Mouse (Mus musculus) neural tube, embryonic 15.5 days (tissue): ENCODE data around the gene Igsf9b. TPM values are rescaled to one million over a fixed set of nuclear protein-coding genes. Genes with fewer than 3 reads are reported as not detected.

Experiments used
- ATAC-seq: fragments of 200-750 bp; cut with Nextera tagmentation; 2 replicates; pipeline ENCODE4 v1.8.0; 2017; ENCODE audit warnings: mild to moderate bottlenecking, moderate TSS enrichment, moderate library complexity; ENCODE audit not compliant: low FRiP score
- H3K27ac ChIP-seq: fragments of 300-500 bp; sonication (generic); replicated peaks from 2 replicates; pipeline ENCODE4 v1.5.1; 2015; ENCODE audit warnings: mild to moderate bottlenecking, inconsistent platforms
- H3K27me3 ChIP-seq: fragments of 300-500 bp; sonication (generic); replicated peaks from 2 replicates; pipeline ENCODE4 v1.6.1; 2015; ENCODE audit warnings: inconsistent platforms
- H3K36me3 ChIP-seq: fragments of 300-500 bp; sonication (generic); 2 replicates; pipeline ENCODE4 v1.6.1; 2015; ENCODE audit warnings: inconsistent platforms
- H3K4me1 ChIP-seq: fragments of 300-500 bp; sonication (generic); 2 replicates; pipeline ENCODE4 v1.6.1; 2015; ENCODE audit warnings: inconsistent platforms
- H3K4me2 ChIP-seq: fragments of 300-500 bp; sonication (generic); 2 replicates; pipeline ENCODE4 v1.6.1; 2015; ENCODE audit warnings: inconsistent platforms, mild to moderate bottlenecking, moderate library complexity
- H3K4me3 ChIP-seq: fragments of 300-500 bp; sonication (generic); replicated peaks from 2 replicates; pipeline ENCODE4 v1.5.1; 2015; ENCODE audit warnings: mild to moderate bottlenecking, inconsistent platforms
- H3K9ac ChIP-seq: fragments of 300-500 bp; sonication (generic); replicated peaks from 2 replicates; pipeline ENCODE4 v1.6.1; 2015; ENCODE audit warnings: mild to moderate bottlenecking, inconsistent platforms
- H3K9me3 ChIP-seq: fragments of 300-500 bp; sonication (generic); replicated peaks from 2 replicates; pipeline ENCODE4 v1.6.1; 2016; ENCODE audit warnings: inconsistent platforms
- WGBS: fragments of 180-500 bp; shearing (Covaris S2); methylation state at CpG from one replicate; pipeline ENCODE4 v1.1.7; 2015; ENCODE audit warnings: mixed read lengths; 5-methylcytosine and 5-hydroxymethylcytosine counted together
- polyA plus RNA-seq: library from polyadenylated mRNA; unstranded; fragments of >200 nt; fragmentation: Nextera tagmentation; extraction: Ambion mirVana; gene quantifications from 2 replicates; pipeline ENCODE4 v1.2.1, GENCODE M21; 2015

The Igsf9b gene
- polyA plus RNA-seq, 1 experiment from 2014 or later: 23.2 TPM

DNA sequence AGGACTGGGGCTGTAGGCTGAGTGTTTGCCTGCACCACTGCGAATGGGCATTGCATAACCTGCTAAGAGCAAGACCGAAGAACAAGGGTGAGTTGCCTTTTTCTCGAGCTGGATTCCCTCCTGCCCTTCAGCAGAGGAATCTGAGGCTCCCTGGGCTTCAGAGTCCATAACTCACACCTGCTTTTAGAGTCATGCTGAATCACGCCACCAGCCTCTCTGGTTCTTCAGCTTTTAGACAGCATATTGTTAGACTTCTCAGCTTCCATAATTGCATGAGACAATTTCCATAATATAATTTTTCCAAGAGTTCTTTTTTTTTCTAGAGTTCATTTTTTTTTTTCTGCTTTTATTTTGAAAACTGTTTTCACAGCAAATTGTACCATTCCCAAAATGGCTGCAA is 4.6 kb upstream of the Igsf9b start:
- Histone ChIP-seq H3K4me1 (peaks cover 20% of the 10 kb centered on the region), H3K27ac (no peak overlapping the region), H3K27me3 (peaks cover 20% of the 10 kb centered on the region), H3K4me3 (no peak overlapping the region), H3K36me3 (no peaks in the 10 kb centered on the region), H3K9ac (no peak overlapping the region), H3K4me2 (no peak overlapping the region), H3K9me3 (no peaks in the 10 kb centered on the region)
- WGBS: 74% methylated on average over 4 of the region's 4 CpGs
- no peak for ATAC-seq

DNA sequence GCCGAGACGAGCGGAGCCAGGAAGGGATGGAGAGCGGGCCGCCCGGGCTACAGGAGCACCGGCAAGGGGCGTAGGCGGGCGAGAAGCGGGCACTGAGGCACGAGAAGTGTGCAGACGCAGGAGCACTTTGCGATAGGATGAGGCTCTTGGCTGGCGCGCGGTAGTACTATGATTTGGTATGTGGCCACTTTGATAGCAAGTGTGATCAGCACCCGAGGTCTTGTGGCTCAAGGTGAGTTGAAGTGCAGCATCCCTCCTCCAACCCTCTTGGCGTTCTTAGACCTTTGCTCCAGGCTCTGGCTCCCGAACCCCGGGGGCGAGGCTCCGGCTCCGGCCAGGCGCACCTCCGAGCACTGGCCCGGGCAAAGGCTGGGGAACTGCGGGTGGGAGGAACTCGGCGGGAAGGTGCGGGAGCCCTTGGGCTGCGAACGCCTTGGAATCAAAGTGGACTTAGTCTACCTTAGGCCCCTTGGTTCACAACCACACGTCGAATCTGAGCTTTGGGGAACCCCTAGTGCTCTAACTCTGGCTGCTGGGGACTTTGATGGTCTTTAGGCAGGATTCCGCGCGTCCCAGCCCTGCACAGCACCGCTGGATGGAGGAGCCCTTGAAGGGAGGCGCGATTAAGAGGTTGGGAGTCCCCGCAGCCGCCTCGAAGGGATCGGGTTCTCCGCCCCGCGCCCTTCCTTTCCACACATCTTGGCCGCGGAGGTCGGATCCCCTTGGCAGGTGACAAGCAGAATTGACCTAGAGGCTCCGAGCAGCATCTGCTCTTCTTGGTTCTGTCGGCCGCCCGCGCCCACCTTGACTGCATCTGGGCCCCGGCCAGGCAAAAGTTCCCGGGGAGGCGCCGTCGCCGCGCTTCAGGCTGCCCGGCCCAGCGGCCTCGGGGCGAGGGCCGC is 533 bp downstream of the Igsf9b start:
- H3K27ac ChIP-seq: peak overlapping the region; percentile 91
- peak overlapping the region; percentile 86 for H3K4me3 ChIP-seq
- H3K36me3 ChIP-seq: no peaks in the 10 kb centered on the region
- no peaks in the 10 kb centered on the region for H3K9me3 ChIP-seq
- ATAC-seq: peak; percentile 28
- H3K9ac ChIP-seq: peak overlapping the region; percentile 75
- peaks cover 15% of the 10 kb centered on the region for H3K27me3 ChIP-seq
- WGBS: under 1% methylated on average over 68 of the region's 68 CpGs
- H3K4me2 ChIP-seq: peak overlapping the region; percentile 92
- H3K4me1 ChIP-seq: peaks cover 56% of the 10 kb centered on the region

DNA sequence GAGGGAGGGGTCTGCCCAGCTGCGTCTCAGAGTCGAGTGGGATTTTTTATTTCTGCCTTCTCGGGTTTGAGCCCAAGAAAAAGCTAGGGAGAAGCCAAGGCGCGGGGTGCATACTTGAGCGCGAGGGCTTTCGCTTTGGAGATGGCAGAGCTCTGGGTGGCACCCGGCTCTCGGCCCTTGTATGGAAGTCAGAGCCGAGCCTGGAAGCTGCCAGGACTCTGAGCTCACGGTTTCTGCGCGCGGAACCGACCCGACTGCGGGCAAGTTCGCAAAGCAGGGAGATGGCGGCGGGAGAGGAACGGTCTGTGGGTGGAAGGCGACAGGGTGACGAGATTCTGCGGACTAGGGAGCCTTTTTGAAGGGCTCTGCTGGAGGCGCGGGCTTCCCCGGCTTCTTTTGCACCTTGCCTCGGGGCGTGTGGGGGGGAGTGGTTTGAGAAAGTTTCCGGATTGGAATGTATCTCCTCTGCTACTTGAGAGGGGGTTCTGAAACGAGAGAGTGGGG is 1.2 kb downstream of the Igsf9b start:
- Histone ChIP-seq H3K4me3 (peak overlapping the region; percentile 86), H3K4me2 (peak overlapping the region; percentile 92), H3K36me3 (no peaks in the 10 kb centered on the region), H3K9me3 (no peaks in the 10 kb centered on the region), H3K27ac (peak overlapping the region; percentile 91), H3K27me3 (peaks cover 14% of the 10 kb centered on the region; the same call in 1 of the 2 replicates), H3K9ac (peak overlapping the region; percentile 75), H3K4me1 (peaks cover 62% of the 10 kb centered on the region)
- under 1% methylated on average over 32 of the region's 32 CpGs for WGBS
- no peak for ATAC-seq

DNA sequence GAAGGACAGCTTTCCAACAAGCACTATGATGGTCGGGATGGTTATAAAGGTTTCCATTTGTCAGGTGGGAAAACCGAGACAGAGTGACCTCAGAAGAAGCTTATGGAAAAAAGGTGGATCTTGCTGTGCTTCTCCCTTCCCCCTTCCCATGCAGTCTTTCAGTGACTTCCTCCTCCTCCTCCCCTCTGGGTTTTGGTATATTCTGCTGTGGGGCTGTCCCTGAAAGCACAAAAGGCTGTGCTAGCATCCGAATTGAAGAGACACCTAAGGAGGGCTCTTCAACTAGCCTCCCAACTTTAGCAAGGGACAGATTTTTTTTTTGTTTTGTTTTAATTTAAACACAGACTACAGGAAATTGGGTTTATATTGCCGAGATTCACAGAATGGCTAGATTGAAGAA is 1.7 kb downstream of the Igsf9b start:
- Histone ChIP-seq H3K27ac (peak overlapping the region; percentile 91; the same call in 1 of the 2 replicates), H3K27me3 (peaks cover 9% of the 10 kb centered on the region; the same call in 1 of the 2 replicates), H3K4me1 (peaks cover 66% of the 10 kb centered on the region), H3K4me2 (peak overlapping the region; percentile 92), H3K9me3 (no peaks in the 10 kb centered on the region), H3K36me3 (no peaks in the 10 kb centered on the region), H3K4me3 (peak overlapping the region; percentile 86), H3K9ac (peak overlapping the region; percentile 75; the same call in 1 of the 2 replicates)
- no peak for ATAC-seq
- WGBS: 10% methylated on average over 4 of the region's 4 CpGs

DNA sequence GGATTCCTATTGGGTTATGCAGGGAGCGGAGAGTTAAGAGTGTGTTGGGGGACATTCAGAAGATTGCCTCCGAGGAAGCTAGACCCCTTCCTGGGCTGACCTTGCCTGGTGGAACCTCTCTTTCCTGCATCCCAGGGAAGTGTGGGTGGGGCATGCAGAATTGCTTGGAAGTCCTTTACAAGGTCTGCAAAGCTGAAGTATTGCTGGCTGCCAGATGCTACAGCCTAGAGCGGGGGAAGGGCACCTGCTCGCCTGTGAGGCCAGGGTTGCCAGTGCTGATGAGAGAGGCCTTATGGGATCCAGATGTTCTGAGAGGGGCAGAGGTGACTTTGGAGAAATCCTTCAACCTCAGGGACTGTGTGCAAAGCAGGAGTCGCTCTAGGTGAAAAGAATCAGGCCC is 2.5 kb downstream of the Igsf9b start:
- Histone ChIP-seq H3K4me1 (peaks cover 73% of the 10 kb centered on the region), H3K36me3 (no peaks in the 10 kb centered on the region), H3K27ac (no peak overlapping the region), H3K9me3 (no peaks in the 10 kb centered on the region), H3K4me2 (peak overlapping the region; percentile 92), H3K4me3 (peak overlapping the region; percentile 86), H3K9ac (no peak overlapping the region; the same call in 1 of the 2 replicates), H3K27me3 (0 out of 2 replicates have a peak, but pooled peaks cover 8% of the 10 kb centered on the region)
- no peak for ATAC-seq
- WGBS: 50% methylated on average over 5 of the region's 5 CpGs

DNA sequence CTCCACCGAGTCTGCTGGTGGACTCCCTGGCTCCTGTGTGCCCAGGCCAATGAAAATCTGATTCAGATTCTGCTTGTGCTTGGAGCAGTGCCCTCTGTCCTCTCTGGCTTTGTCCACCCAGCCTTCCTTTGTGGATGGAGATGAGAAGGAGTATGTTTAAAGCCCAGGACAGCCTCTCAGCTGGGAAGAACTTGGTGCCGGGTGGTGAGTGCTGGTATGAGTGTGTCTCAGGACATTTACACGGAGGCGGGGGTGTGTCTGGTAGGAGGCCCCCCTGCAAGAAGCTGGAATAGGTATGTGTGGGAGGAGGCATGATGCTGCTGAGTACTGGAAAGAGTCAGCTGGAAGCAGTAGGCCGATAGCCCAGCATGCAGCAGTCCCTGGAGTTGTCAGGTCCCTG is 3.3 kb downstream of the Igsf9b start:
- peaks cover 81% of the 10 kb centered on the region for H3K4me1 ChIP-seq
- no peak overlapping the region for H3K9ac ChIP-seq
- 69% methylated on average over 5 of the region's 5 CpGs for WGBS
- H3K4me2 ChIP-seq: peak overlapping the region; percentile 92
- no peaks in the 10 kb centered on the region for H3K9me3 ChIP-seq
- no peaks in the 10 kb centered on the region for H3K36me3 ChIP-seq
- 0 out of 2 replicates have a peak, but pooled peaks cover 8% of the 10 kb centered on the region for H3K27me3 ChIP-seq
- H3K4me3 ChIP-seq: no peak overlapping the region; the same call in 1 of the 2 replicates
- no peak for ATAC-seq
- no peak overlapping the region for H3K27ac ChIP-seq

DNA sequence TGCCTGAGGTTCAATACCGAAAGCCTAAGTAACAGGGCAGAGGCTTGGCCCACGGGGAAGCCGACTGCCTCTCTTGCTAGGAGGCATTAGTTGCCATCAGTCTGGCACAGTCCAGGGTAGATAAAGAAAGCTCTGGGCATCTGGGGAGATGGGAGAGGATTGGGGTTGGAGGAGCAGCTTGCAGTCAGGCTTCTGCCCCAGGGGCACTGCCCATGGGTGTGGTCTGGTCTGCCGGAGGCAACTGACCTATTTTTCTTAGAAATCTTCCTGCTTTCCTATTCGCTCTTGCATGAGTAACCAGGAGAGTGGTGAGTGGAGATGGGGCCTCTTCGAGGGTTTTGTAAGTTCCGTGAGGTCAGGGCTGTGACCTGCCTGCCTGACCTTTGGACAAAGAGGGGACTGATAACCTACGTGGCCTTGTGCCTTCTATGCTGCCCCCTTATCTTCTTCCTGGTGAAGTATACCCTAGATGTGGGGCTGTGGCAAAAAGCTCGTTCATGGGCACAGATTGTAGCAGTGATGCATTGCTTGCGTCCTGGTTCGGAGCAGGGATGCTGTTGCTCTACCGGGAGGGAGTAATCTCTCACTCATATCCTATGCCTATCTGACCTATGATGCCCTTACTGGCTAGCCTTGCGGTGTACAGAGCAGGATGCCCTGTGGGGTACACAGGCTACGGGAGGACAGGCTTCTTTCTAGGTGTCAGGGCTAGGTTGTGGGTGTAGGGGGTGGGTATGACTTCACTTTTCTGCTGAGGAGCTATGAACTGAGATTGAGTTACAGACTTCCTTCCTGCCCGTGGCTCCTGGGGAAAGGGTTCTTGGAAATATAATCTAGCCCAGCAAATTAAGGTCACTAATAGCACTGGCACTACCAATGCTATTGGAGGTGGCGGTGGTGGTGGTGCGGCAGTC is 4.8 kb downstream of the Igsf9b start:
- Histone ChIP-seq H3K9ac (no peak overlapping the region), H3K9me3 (no peaks in the 10 kb centered on the region)

DNA sequence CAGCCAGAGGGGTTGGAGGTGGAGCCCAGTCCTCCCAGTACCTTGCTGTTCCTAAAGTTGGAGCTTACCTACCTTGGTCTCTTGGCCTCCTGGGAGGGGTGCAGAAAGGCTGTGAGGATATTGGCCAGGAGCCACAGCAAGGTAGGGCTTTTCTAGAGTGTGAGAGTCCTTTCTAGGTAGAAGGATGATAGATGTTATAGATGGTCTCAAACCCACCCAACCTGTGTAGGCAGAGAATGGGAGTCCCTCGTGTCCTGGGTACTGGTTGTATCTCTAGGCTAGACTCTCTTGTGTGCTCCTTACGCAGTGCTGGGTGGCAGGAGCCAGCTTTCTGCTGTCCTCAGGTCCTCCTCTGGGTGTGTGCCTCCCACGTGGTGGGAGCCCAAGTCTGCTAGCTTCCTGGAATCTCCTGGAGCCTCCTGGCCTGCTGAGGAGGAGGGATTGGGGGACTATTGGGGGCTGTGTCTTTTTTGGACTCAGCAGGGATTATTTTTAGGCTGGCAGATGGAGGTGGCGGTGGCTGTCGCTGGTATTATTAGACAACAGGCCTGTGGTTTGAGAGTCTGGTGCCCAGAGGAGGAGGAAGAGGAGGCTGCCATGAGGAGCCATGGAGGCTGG is 5.6 kb downstream of the Igsf9b start:
- 72% methylated on average over 5 of the region's 5 CpGs for WGBS
- no peaks in the 10 kb centered on the region for H3K36me3 ChIP-seq
- no peak overlapping the region for H3K4me3 ChIP-seq
- H3K9me3 ChIP-seq: no peaks in the 10 kb centered on the region
- 0 out of 2 replicates have a peak, but pooled peaks cover 8% of the 10 kb centered on the region for H3K27me3 ChIP-seq
- H3K4me2 ChIP-seq: no peak overlapping the region
- no peak overlapping the region for H3K27ac ChIP-seq
- no peak for ATAC-seq
- H3K4me1 ChIP-seq: peaks cover 88% of the 10 kb centered on the region
- H3K9ac ChIP-seq: no peak overlapping the region

More for the DNA sequence above, 4.8 kb downstream of the Igsf9b start:
- no peak for ATAC-seq
- Histone ChIP-seq H3K4me1 (peaks cover 86% of the 10 kb centered on the region), H3K27ac (no peak overlapping the region), H3K36me3 (no peaks in the 10 kb centered on the region), H3K4me3 (no peak overlapping the region), H3K4me2 (peak overlapping the region; percentile 15), H3K27me3 (0 out of 2 replicates have a peak, but pooled peaks cover 8% of the 10 kb centered on the region)
- 67% methylated on average over 17 of the region's 17 CpGs for WGBS

DNA sequence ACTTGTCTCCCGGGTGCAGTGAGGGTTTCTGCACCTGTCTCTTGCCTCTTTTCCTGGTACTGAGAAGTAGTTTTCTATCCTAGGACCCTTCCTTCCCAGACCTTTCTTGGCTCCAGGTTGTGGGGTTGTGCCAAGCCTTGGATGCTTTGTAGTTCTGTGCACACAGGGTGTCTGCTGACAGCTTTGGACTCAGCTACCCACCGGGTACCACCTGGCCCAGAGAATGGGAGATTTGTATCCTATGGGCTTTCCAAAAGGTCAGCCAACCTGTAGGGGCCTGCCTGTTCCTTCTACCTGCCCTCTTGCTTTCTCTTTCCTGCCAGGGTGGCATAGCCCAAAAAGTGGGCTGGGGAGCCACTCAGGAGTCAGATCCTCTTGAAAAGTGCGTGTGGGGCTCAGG is 6.5 kb downstream of the Igsf9b start:
- WGBS: 73% methylated on average over 3 of the region's 3 CpGs
- no peak overlapping the region for H3K4me3 ChIP-seq
- H3K9me3 ChIP-seq: no peaks in the 10 kb centered on the region
- H3K27ac ChIP-seq: no peak overlapping the region
- H3K4me1 ChIP-seq: peaks cover 84% of the 10 kb centered on the region
- H3K4me2 ChIP-seq: no peak overlapping the region
- H3K36me3 ChIP-seq: no peaks in the 10 kb centered on the region
- no peak for ATAC-seq
- H3K27me3 ChIP-seq: 0 out of 2 replicates have a peak, but pooled peaks cover 8% of the 10 kb centered on the region
- no peak overlapping the region for H3K9ac ChIP-seq

DNA sequence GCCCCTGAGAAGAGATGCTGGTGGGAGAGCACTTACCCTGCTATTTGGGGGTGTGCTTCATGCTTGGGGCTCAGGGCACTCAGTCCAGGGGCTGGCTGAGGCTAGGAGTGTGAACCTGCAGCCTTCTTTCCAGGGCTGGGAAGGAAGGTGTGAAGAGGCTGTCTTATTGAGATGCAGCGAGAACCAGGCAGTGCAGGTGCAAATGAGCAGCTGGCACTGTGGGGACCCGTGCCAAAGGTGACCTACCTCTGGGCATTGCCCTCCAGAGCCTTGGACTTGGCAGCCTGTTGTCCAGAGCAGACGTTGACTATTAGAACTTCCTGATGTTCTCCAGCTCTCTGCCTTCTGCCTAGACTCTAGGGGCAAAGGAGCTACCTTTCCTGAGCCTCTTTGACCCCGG is 7.6 kb downstream of the Igsf9b start:
- Histone ChIP-seq H3K4me3 (no peak overlapping the region), H3K27ac (peak overlapping the region; percentile 83), H3K4me1 (peaks cover 72% of the 10 kb centered on the region), H3K9me3 (no peaks in the 10 kb centered on the region), H3K36me3 (no peaks in the 10 kb centered on the region), H3K27me3 (0 out of 2 replicates have a peak, but pooled peaks cover 3% of the 10 kb centered on the region), H3K9ac (0 out of 2 replicates have a peak overlapping the region, but pooled peaks have one; percentile 17), H3K4me2 (peak overlapping the region; percentile 25; the same call in 1 of the 2 replicates)
- WGBS: 42% methylated on average over 4 of the region's 4 CpGs
- no peak for ATAC-seq

DNA sequence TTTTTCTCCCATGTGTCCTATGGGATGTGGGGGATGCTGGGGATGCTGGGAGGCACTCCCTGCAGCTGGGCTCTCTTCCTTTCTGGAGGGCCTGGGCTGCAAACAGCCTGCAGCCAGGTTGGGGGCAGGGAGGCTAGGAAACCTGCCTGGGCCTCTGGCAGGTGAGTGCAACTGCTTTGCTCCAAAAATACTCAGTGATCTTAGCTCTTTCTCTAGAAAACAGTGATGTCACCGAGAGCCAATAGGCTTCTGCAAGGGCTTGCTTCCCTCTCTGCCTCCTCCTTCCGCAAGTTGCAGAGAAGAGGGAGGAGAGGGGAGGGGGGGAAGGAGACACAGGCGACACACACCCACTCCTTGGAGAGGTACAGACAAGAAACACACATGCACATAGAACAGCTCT is 8.3 kb downstream of the Igsf9b start:
- no peaks in the 10 kb centered on the region for H3K9me3 ChIP-seq
- 6% methylated on average over 2 of the region's 3 CpGs for WGBS
- no peak overlapping the region for H3K4me3 ChIP-seq
- peak overlapping the region; percentile 83 for H3K27ac ChIP-seq
- ATAC-seq: peak; percentile 81
- H3K4me2 ChIP-seq: peak overlapping the region; percentile 25
- H3K36me3 ChIP-seq: 0 out of 2 replicates have a peak, but pooled peaks cover 2% of the 10 kb centered on the region
- 0 out of 2 replicates have a peak, but pooled peaks cover 2% of the 10 kb centered on the region for H3K27me3 ChIP-seq
- H3K4me1 ChIP-seq: peaks cover 66% of the 10 kb centered on the region
- no peak overlapping the region for H3K9ac ChIP-seq
